Mouse (Mus musculus) monocyte, adult 5-6 weeks (primary cell): ENCODE measurements around the gene Tmprss9. TPM values are rescaled to one million over a fixed set of nuclear protein-coding genes. Genes with fewer than 3 reads are reported as not detected.
A peak's percentile ranks its signal among the peaks of the same experiment; 100 is the strongest.
"Not testable (repeated sequence)": the region's sequence is repeated elsewhere in the genome, so short reads cannot be mapped to it uniquely, and the experiment has no call there.

Source experiments
- ATAC-seq: fragments of 153-309, 156-312 bp; replicated peaks from 2 replicates; pipeline ENCODE4 v1.8.0; 2017; ENCODE audit warnings: mild to moderate bottlenecking; ENCODE audit not compliant: low TSS enrichment, insufficient number of reproducible peaks, severe bottlenecking, poor library complexity, low FRiP score
- total RNA-seq: library from RNA; stranded (forward); fragments of 200-1000, 200-491, 200-594 nt; gene quantifications from 3 replicates; pipeline ENCODE4 v1.2.3, GENCODE M21; 2017

Tmprss9 gene
- total RNA-seq, result not detected in 3 replicates

DNA sequence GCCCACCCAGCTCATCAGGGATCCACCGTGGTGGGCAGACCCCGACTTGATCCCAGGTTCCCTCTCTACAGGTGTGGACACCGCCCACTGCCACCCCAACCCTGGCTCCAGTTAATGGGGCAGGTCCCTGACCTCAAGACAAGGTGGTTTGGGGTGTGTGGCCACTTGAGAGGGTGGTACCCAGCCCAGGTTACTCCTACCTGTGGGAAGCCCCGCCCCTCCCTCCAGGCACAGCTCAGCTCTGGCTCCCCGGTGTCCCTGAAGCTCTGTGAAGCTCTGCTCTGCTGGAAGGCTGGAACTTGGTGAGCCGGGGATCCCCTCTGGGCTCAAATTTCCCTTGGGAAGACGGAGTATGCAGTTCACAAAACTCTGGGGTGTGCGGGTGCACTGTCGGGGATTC lies at the start of gene Tmprss9:
Gene Tmprss9, plus strand, starts transcription at position 268 of the 400 bp plus-strand sequence.
- ATAC-seq, result no peak

DNA sequence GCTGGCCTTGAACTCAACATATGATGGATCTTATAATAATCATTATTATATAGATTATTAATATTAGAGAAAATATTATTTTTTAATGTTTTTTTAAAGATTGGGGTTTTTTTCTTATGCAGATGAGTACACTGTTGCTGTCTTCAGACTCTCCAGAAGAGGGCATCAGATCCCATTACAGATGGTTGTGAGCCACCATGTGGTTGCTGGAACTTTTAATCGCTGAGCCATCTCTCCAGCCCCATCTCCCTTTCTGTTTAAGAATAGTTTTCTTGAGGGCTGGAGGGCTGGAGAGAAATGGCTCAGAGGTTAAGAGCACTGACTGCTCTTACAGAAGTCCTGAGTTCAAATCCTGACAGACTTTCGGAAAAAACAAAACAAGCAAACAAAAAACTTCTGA lies 49.7 kb upstream of the Tmprss9 start:
- no peak for ATAC-seq

DNA sequence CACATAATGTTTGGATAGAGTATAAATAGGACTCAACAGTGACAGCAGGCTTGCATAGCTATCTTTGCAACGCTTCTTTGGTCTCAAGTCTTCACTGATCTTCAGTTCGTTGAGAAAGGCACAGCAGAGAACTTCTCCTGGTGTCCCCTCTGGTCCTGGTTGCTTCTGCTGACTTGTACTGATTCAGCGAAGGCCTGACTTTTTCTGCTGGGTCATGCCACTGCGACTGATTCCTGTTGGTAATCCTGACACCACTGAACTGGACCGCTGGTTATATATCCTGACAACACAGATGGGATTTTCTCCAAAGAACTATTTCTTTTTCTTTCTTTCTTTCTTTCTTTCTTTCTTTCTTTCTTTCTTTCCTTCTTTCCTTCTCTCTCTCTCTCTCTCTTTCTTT lies 49.1 kb upstream of the Tmprss9 start:
- ATAC-seq, result no peak

DNA sequence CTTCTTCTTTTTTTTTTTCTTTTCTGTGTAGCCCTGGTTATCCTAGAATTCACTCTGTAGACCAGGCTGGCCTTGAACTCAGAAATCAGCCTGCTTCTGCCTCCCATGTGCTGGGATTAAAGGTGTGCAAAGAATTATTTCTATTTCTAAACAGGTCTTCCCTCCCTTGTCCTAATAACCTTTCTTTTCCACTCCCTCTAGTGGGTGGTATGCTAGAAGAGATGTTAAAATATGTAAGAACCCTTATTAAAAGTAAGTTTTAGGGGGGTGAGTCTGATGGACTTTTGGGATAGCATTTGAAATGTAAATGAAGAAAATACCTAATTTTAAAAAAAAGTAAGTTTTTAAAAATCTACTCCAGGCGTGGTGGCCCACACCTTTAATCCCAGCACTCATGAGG lies 48.3 kb upstream of the Tmprss9 start:
- no peak for ATAC-seq

DNA sequence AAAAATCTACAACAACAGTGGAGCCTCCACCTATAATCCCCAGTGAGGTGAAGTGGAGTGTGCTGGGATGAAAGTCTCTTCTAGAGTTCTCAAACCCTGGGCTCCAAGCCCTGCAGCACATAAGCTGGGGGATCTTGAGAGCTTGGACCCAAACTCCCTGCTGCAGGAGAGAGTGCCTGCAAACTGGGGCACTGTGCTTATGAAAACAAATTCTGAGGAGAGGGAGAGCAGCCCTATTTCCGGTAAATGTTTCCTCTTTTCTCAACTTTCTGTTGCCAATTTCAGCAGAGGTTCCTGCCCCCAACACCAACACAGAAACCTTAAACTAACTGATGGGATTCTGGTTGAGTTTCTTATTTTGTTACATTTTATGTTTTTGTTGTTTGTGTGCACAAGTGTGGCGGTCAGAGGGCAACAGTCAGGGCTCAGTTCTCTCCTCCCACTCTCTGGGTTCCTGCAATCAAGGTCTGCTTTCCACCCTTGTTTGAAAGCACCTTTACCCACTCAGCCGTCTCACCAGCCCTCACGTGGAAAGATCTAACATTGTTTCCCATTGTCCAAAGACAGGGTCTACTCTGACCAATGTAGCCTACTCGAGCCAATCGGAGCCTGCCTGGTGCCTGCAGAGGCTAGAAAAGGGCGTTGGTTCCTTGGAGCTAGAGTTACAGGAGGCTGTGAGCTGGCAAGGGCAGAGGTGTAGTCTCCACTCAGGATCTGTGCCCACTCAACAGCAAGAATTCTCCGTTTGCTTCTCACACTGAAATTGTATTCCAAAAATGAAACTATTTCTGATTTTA lies 47.6 kb upstream of the Tmprss9 start:
- no peak for ATAC-seq

DNA sequence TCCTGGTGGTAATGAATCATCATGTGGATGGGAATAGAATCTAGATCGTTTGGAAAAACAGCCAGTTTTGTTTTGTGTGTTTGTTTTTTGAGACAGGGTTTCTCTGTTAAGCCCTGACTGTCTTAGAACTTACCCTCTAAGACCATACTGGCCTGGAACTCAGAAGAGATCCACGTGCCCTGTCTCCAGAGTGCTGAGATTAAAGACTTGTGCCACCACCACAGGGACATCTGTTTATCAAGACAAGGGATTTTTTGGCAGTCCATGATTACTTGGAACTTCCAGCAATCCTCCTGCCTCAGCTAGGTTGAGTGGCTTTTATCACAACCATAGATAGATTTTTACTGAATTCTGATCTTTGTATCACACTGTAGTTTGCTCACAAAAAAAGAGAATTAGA lies 46.8 kb upstream of the Tmprss9 start:
- ATAC-seq, result no peak

DNA sequence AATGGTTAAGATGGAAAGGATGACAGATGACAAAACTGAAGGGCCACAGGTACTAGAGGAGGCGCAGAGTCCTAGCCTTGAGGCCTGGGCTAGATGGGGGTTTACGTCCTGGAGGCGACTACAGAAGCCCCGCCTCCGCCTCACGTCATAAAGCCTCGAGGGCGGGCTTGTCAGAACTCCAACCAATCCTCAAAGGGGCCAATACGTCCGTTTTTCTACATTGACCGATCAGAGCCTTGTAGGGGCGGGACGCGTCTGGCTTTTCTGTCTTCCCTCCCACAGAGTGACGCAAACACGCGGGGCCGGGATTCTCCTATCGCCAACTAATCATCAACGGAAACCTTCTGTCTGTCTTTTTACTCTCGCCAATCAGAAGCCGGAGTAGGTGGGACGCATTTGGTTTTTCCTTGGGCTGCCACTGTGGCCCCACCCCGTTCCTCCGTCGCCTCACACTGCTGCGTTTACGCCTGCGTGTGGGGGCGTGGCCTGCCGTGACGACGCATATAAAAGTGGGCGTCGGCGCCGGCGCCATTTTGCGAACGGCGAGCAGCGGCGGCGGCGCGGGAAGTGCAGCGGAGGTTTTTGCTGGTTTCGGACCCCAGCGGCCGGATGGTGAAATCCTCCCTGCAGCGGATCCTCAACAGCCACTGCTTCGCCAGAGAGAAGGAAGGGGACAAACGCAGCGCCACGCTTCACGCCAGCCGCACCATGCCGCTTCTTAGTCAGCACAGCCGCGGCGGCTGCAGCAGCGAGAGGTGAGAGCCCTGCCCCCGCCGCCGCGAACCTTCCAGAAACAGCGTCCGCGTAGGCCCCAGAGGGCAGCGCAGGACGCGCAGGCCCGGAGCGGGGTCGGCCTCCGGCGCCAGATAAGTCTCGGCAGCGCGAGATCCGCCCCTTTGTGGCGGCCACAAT lies 45.2 kb upstream of the Tmprss9 start, which contains the start of gene Oaz1:
Gene Oaz1, plus strand, starts transcription at position 506 of the 912 bp plus-strand sequence.
- peak; percentile 92 for ATAC-seq

DNA sequence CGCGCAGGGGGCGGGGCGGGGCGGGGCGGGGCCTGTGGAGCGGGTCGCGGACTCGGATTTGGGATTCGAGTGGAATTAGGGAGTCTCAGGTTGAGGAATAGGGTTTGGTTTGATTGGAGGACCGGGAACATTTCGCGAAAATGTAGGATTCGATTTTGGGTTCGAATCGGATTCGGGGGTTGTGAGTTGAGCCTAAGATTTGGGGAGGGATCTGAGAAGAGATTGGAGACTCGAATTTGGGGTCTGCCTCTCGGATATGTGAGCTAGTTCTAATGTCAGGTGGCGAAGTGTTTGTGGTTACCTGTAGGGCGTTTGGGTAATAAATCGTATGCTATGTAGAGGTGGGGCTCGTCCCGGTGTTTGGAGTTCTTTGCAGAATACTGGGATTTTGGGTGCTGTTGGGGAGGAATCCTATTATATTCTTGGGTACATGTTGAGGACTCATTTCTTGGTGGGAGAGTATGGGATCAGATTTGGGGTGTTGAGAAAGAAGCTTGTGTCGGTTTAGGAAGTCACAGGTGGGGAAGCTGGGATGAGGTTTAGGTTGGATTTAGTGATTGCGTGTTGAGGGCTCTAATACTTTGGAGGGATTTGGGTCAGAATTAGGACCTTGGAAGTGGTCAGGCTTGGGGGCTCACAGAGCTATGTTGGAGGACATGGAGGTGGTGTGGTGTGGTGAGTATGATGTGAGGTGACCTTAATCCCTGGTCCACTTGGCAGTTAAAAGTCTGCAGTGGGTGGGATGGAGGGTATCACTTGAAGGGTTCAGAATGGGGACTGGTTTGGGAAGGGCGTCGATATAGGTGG lies 44.4 kb upstream of the Tmprss9 start:
- no peak for ATAC-seq

DNA sequence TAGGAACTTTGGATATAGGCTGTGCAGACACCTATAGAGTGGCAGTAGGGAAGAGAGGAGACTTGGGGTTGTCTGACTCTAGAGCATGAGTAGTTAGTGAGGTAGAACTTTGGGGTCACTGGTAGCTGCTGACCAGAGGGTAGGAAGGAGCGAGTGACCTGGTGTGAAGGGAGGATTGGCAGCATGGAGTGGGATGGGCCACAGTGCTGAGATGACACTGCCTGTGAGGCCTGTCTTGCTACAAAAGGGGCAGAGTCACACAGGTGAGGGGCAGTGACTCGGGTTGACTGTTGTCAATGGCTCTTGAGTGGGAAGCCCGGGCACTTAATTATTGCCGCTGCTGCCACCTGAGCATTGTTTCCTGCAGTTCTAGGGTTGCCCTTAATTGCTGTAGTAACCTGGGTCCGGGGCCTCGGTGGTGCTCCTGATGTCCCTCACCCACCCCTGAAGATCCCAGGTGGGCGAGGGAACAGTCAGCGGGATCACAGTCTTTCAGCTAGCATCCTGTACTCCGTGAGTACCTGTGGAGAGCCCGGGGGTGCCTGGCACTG lies 43.7 kb upstream of the Tmprss9 start:
- no peak for ATAC-seq

DNA sequence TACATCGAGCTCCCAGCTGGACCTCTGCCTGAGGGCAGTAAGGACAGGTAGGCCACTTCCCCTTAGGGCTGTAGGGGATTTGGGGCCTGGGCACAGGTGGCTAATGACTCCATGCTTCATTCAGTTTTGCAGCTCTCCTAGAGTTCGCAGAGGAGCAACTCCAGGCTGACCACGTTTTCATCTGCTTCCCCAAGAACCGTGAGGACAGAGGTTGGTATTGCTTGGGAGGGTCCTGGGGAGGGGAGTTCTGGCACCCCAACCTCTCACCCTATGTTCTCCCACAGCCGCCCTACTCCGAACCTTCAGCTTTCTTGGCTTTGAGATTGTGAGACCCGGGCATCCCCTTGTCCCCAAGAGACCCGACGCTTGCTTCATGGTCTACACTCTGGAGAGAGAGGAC lies 43.1 kb upstream of the Tmprss9 start:
- not testable (repeated sequence) for ATAC-seq

DNA sequence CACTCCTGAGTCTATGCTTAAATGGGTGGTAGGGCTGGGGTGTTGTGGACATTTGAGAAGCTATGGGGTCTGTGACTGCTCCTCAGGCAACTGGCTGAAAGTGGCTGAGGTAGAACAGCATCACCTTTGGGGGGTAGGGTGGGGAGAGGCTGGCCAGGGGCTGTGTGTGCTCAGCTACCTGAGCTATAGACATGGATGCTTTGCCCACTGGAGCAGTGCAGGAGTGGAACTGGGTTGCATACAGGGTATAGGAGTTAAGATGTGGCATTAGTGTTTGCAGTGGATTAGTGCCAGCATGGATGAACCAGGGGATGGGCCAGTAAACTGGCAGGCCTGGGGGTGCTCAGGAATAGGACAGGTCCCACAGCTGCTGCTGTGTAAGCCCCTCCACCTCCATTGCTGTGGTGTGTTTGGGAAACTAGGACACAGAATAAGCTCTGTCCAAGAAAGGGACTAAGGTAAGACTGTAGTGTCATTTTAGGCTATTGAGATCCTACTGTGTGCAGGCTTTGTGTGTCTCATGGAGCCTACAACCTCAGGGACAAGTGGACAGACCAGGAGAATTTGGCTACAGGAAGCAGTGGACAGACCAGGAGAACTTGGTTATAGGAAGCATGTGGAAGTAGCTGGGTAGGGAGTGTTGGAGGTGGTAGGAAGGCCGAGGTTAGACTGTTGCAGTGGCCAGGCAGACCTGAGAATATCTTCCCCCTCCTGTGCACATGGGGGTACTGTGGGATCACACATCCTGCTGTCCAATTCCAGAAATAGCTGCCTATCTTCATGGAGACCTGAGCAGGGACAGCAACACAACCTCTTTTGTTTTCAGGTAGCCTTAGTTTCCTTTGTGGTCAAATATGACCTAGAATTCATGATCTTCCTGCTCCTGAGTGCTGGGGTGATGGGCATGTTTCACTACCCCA lies 42.0 kb upstream of the Tmprss9 start:
- ATAC-seq, result no peak

DNA sequence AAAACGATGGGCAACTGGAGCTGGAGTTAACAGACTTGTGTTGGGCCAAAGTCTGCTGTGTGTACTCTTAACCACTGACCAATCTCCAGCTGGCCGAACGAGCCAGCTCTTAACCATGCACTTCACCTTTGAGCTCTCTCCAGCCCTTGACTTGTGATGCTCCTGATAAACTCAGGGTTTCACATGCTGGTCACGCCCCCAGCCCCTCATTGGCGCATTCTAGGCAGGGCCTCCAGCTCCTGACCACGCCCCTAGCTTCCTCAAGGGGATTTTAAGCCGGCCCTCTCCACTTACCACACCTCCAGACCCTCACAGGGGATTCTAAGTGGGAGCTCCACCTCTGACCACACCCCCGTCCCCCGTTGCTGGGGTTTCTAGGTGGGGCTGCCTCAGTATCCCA lies 40.5 kb upstream of the Tmprss9 start:
- no peak for ATAC-seq

DNA sequence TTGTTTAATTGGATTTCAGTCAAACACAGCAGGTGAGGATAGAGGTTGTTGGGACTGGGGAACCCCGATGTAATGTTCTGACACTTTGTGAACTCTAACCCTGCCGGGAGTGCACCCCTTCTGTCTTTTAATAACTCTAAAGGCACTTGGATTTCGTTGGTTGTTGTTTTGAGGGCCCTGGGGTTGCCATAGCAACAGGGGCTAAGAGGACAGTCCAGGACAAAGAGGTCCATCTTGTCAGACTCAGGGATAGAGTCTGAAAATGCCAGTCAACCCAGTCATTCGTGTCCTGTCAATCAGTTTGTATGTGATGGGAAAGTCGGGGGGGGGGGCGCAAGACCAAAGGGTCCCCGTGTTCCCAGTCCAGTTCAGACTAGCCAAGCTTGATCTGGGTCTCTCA lies 38.8 kb upstream of the Tmprss9 start:
- ATAC-seq, result no peak

DNA sequence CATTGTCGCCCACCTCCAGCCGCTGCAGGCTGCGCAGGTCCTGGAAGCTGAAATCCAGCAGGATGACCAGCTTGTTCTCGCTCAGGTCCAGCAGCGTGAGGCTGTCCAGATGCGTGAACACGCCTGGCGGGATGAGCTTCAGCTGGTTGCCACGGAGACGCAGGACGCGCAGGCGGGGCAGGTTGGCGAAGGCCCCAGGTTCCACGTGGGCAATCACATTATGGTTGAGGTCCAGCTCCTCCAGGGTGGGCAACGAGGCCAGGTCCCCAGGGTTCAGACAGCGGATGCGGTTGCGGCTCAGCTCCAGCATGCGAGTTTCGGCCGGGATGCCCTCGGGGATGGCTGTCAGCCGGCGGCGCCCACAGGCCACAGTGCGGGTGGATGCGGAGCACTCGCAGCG lies 36.0 kb upstream of the Tmprss9 start:
- no peak for ATAC-seq

DNA sequence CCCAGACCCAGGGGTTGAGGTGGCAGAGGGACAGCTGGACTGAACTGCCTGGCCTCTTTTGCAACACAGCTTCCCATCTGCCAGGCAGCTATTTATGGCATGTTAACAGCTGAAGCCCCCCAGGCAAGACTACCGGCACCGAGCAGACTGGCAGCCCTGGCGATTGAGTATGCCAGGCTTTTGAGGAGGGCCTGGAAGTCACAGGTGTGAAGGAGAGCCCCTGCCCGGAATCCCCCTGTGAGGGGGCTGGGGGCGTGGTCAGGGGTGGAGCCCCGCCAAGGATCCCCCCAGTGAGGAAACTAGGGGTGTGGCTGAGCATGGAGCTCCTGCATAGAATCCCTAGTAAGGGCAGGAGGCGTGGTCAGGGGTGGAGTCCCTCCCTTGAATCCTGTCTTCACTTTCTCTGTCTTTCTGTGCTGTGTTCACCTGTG lies 34.7 kb upstream of the Tmprss9 start:
- ATAC-seq, result no peak

DNA sequence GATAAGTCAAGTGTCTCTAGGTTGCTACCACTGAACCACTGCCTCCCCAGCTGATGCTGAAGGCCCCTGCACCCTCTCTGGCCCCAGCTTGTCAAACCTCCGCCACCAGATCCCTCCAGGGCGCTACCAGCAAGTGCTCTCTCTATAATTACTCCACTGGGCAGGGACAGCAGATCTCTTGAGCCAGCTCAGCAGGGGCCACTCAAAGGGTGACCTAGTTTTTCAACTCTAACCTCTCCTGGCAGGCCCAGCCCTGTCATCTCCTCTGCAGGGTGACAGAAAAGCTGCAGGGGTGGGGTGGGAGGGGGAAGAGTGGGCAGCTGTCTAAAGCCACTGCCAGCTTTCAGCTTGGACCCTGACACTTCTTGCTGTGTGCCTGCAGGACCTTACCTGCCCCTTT lies 33.8 kb upstream of the Tmprss9 start:
- no peak for ATAC-seq

DNA sequence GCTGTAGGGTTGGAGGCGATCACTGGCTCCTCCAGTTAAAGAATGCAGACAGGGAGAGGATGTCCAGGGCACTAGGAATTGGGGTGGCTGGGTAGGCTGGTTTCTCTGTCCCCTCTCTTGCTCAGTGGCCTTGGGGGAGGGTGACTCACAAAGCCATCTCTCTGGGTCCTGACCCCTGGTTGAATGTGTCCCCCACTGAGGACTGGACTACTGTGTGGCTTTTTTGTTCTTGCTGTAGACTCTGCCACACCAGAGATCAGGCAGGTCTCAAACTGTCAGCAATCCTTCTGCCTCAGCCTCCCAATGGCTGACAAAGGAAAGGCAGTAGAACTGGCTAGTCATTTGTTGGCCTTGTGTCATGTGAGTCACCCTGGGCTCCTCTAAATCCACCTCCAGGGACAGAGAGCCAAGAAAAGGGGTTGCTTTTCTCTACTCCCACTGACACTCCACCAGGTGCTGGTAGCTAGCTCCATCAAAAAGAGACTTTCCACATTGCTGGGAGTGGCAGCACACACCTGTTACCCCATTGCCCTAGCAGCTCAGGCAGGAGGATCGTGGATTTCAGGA lies 33.2 kb upstream of the Tmprss9 start:
- ATAC-seq, result no peak
